Mouse (Mus musculus) adrenal gland, postnatal 4 days (tissue): Measurements from ENCODE around the gene Hspa12a. TPM values are rescaled to one million over a fixed set of nuclear protein-coding genes. Genes with fewer than 3 reads are reported as not detected.

Experiments
- DNase-seq, 2 experiments: peaks; one replicate each; pipeline ENCODE4 v3.0.0; 2021 to 2022; ENCODE audit warnings: low spot score in 2 of 2, mixed read lengths in 2 of 2
- long read RNA-seq, 2 experiments: library from polyadenylated mRNA; stranded (forward); transcript quantifications; one replicate each; pipeline ENCODE4 v2.0.0; 2021
- total RNA-seq, 2 experiments: library from RNA; stranded (reverse); gene quantifications; 2 replicates each; pipeline ENCODE4 v1.2.3; 2021

Gene Hspa12a
- total RNA-seq, result 10 to 100 TPM; 76.5 to 78.5 TPM
- long read RNA-seq, experiment 1, full-length matches to known transcripts, result 3 of 7 reads
- long read RNA-seq, experiment 1, partial matches to known transcripts, result 0 of 7 reads
- long read RNA-seq, experiment 1, other reads (novel, unspliced or antisense), result 4 of 7 reads
- long read RNA-seq, experiment 2, full-length matches to known transcripts, result 10 of 25 reads
- long read RNA-seq, experiment 2, partial matches to known transcripts, result 1 of 25 reads
- long read RNA-seq, experiment 2, other reads (novel, unspliced or antisense), result 14 of 25 reads

DNA sequence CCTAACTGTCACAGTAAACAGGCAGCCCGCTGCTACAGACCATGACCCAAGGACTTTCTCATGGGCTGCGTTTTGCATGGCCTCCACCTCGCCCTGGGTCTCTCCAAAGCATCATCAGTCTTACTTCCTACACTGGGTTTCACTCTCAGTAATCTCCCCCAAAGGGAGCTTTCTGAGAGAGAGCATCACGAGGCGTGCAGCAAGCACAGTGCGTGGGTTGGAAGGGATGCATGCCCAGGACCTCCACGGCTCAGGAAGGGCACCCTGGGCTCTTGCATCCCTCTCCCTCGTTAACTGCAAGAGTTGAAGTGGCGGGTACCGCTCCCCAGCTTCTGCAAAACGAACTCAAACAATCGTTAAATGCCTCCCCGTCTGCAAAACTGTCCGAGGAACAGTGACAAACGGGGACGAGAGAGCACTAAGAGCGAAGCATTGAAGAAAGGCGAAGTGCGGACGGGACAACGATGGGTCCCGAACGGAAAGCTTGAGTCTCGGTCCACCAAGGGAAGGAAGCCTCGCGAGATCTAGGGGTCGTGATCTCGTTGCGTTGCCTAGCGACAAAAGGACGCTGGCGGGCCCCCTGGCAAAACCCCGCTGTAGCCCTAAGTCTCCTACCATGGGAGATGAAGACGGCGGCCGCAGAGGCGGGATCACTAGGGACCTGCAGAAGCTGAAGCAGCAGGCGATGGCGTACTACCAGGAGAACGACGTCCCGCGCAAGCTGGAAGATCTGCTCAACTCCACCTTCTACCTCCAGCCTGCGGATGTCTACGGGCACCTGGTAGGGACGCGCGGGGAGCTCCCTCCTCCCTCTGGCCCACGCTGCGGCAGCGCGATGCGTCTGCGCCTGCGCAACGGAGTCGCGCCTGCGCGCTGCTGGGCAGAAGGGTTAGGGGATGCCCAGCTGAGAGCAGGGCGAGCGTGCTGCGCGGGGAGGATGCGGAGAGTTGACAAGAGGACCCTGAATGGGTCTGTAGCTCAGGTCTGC, at the start of gene Hspa12a, which contains the start of gene Eno4:
Gene Hspa12a (minus strand): TSS at position 814 of the 988 bp plus-strand sequence.
Gene Eno4 (plus strand): TSS at position 585 of the 988 bp plus-strand sequence.
- DNase-seq, result peak; percentile 82 to 85

DNA sequence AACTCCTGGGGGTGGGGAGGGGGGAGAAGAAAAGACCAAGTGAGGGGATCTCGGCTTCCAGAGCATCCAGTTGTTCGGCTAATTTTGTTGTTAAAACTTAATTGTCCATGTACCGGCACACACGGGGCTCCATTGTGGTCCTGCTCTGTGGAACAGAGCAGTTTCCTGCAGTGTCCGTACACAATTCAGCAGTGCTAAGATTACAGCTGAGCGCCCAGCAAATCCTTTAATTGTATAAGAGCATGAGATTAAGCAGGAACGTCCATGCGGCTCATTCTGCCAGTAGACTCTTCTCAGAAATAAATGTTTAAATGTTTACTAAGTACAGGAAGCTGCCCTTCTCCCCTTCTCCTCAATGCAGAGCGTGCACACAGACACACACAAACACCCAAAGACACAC, 38.1 kb upstream of the Hspa12a start:
- DNase-seq, result no peak

DNA sequence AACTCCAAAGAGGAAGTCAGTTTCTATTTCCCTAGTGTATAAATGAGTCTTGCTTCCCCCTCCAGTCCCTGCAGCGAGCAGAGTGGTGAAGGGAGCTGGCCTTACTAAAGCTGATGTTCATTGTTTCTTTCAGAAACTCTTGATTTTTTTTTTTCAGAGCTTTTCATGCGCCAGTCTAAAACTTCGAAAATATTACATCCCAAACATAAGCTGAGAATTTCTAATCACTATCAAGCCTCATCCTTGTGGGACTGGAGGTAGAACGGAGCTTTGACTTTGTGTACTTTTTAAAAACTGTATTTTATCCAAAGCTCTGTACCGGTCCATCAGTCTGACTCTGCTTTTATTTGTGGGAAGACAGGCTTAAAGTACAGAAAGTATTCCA, 36.6 kb upstream of the Hspa12a start:
- DNase-seq, result no peak

DNA sequence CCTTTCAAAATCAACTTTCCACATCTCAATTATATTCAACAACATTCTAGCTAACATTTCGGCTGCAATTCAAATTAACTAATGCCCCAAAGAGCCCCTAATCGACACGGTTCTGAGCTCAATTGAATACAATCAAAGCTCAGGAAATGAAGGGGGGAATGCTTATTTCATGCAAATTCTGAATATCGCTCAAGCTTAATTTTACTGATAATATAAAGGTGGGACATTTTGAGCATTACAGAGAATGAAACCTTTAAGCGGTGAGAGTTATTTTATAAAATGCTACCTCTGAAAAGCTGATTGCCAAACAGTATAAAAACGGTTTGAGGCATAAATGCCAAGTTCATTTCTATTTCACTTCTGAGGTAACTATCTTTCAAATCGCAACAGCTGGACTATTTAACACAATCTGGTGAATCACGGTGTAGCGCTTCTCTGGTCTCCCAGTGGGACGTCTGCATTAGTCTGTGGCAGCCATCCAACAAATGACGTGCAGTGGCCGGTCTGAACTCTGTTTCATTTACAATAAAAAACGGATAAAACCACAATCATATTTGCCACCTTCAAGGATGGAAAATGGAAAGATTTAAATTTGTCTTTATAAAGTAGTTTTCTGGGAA, 36.1 kb upstream of the Hspa12a start:
- DNase-seq, result no peak

DNA sequence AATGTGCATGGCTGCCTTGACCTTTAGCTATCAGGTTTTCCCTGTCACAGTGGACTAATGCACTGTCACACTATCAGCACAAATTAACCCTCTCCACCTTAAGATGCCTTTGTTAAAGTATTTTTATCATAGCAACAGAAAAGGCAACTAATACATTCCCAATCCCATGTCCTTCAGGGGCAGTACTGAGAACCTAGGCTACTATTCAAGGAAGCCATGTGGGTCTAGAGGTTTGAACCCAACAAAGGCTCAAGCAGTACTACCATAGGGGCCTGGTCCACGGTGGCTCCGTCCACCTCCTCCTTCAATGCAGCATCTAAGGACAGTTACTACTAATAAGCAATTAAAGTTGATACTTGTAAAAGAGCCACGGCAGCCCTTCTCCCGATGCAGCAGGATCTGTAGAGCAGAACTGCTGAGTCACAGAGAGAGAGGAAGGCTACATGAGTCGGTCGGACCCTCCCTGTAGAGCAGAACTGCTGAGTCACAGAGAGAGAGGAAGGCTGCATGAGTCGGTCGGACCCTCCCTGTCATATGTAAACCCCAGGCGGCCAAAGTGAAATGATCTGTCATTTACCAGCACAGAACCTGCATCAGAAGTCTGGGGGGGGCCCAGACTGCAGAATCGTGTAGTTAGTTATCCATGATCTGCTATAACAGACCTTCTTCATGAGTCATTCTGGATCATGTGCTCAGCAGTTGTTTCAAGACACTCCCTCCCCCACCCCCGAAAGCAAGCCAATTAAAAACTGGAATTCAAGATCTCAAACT, 35.1 kb upstream of the Hspa12a start:
- no peak for DNase-seq

DNA sequence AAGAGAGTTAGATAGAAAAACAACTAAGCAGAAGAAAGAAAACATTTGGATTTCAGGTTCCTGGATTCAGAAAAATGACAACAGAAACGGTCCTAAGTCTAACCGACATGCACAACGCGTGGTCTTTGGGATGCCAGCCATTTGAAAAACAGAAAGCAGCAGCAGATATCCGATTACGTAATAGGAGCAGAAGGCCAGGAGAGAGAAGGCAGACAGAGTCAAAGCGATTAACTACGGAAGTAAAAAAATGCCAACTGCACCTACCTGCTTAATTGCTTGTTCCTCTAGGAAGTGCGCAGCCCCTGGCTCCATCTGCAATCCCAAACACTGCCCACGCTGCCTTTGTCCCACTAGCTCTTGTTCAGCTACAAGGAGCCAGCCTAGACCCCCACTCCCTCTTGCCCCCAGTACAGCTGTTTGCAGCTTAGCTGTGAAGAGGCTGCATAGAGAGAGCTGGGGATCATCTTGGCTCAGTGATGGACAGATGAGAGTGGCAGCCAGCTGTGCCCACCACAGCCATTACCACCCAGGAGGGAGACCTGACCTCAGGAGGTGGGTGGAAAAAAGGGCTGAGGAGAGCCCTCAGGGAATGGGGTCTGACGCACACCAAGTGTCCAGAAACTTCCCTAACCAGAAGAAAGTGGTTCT, 31.9 kb upstream of the Hspa12a start:
- no peak for DNase-seq

DNA sequence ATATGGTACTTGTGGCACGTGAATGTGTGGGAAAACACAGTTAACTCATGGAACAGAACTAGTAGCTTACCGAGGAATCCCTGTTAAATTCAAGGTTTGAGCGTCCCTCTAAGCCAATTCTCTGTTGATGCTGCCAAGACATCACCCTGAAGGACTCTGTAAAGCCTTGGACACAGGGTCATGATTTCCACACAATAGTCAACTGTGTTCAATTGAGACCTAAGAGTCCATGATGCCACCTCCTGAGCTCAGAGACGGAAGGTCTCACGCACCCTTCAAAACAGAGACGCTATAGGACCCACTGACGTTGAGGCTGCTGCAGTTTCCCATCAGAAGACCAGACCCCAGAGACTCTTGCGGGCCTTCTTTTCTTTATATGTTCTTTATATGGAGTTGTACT, 30.7 kb upstream of the Hspa12a start:
- no peak for DNase-seq

DNA sequence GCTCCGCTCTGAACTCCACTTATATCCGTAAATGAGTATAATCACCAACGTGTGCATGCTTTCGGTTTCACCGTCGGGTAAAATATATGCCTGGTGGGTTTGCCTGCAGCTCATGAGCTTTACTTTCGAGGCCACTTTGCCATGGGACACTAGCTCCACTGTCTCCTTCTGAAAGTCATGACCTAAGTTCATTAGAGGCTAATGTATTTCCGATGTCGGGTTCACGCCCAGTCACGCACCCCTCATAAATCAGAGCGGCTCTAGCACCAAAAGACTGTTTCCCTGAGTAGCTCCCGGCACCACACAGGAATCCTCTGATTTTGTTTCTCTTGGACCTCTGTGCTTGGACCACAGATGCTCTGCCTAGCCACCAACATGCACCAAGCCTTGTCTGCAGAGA, 27.4 kb upstream of the Hspa12a start:
- no peak for DNase-seq

DNA sequence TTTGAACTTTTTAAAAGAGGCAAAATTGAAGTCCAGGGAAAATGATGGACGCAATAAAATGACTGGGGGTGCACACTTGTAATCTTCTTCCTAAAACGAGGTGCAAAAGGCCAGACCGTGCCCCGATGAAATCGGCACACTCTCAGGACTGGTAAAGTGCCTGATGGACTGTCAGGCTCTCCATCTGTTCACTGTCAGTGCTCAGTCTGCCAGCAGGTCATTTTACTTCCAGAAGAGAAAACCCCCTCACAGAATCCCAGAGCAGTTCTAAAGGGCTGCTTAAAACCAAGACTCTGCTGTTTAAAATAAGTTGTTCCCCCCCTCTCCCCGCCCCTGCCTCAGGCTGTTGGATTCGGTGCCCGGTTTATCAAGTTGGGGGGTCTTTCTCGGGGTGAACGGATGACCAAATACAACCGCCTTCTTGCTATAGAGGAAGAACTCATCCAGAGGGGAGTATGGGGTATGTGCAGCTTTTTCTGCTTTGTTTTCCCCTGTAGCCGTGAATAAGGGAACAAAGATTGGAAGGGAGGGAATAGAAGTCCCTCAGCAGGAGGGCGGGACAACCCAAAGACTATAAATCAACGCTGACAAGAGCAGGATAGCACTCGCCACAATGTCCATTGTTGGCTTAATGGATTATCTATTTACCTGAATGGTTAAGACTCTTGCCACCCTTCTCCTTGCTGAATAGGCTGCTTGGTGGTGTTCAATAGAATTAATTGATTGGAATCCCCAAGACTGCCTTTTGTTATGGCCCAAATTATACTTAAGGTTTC, 25.5 kb upstream of the Hspa12a start:
- no peak for DNase-seq

DNA sequence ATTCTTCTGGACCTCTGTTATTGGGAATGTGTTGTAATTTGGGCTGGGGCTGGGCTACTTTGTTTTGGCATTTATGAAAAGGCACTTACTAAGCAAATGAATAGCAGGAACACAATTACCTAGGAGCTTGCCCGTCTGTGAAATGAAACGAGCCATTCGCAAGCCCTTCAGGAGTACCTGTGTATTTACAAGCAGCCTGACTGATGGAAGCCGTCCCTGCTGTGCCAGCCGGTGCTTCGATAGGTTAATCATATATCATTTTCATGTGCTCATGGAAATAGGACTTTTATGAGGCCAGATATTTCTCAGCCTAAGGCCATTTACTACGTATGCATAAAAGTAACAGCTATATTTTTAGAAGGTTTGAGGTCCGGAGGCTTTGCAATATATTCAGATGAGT, 19.6 kb upstream of the Hspa12a start:
- DNase-seq, result no peak

DNA sequence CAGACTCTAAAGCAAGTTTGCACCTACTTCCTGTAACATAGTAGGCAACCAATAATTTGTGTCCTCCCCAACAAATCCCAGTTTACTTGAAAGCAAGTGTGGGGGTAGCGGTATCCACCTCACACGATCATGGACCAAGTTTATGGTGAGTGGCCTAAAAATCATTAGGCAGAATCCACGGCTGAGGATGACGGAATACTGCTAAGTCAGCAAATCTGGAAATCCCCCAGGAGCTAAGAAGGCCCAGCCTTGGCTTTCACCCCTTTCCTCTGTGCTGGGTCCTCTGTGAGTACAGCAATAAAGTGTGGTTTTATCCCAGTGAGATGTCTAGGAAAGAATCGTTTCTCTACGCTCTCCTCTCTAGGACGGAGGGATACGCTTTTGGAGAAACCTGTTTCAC, 11.3 kb upstream of the Hspa12a start:
- no peak for DNase-seq

DNA sequence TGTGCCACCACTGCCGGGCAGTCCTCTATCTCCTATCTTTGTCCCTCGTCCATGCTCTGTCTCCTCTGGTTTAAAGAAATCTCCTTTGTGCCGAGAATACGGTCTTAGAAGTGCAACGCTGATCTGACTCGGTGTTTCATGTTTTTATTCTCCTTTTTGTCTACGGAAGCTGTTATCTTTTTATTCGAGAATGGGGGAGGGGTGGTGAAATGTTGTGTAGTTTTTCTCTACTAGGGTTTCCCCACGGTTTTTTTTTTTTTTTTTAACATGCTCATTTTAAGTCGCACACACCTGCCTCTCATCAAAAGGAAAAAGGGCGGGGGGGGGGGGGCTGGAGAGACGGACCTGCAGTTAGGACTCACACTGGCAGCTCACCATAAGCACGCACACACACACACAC, 8.8 kb upstream of the Hspa12a start:
- no peak for DNase-seq

DNA sequence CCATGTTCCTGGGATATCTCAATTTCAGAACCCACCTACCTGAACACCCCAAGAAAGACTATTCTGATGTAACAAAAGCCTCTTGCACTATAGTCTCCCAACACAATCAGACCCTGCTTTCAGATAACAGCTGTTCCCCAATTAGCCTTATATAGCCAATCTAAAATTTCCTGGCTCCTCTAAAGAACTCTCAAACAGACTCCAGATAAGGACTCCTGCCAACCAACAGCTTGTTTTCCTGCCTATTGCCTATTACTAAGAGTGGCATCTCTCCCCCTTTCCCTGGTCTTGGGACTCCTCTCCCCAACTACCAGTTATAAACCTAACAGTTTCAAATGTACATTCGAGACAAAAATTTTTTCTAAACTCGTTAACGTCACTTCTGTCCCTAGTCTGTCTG, 8.1 kb upstream of the Hspa12a start:
- DNase-seq, result no peak

DNA sequence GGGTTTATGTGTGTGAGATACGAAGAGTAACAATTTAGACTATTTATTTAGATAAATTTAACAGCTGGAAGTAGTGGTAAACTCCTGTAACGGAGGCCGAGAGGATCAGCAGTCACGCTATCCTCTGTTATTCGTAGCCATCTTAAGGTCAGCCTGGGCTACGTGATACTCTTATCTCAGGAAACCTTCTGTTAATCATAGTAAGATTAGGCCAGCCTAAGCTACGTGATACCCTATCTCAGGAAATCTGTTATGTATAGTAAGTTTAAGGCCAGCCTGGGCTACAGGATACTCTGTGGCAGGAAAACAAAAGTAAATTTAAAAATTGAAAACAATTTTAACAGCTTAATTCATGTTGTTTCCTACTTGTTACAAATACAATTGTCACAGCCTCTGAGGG, 2.5 kb upstream of the Hspa12a start:
- no peak for DNase-seq

DNA sequence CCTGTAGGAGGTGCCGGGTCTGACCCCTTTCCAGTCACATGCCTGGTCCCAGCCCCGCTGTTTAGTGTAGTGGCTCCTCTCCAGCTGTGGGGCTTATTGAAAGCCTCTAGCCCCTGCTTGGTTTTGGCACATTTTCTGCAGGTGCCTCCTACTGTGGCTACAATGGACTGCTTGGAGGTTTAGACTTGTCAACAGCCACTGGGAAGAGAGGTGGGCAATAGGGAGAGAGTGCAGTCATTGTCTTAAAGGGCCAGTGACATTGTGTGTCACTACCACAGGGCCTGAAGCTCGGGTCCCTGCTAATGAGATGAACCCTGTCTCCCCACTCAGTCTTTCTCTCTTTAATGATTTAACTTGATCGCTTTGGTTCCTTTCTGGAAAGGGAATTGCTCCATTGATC, 10.4 kb downstream of the Hspa12a start:
- no peak for DNase-seq

DNA sequence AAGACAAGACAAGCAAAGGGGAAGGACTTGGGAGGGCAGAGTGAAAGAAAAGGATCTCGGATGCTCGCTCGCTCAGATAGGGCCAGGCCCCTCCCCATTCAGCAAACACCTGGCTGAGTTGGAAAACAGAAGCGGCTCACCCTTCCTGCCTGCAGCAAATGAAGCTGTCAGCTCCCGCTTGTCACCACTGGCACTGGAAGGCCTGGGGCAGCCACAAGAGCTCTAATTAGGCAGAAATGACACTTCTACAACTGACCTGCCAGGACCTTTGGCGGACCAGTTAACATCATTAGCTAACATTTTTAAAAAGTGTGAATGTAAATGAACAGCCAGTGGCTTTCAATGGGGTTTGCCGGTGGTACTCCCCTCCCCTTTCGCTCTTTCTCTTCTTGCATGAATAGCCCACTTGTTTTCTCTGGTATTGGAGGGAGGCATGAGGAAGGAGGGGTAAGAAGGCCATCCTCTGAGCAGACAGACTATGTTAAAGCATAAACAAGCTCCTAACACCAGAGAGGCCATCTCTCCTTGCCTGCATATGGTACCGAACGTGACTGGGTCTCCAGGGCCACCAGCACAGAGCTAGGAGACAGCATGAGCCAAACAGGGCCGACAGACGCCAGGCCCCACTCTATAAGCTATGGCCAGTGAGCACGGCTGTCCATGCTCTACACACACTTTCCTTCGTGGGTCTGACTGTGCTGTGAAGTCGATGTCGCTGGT, 12.2 kb downstream of the Hspa12a start:
- no peak for DNase-seq

DNA sequence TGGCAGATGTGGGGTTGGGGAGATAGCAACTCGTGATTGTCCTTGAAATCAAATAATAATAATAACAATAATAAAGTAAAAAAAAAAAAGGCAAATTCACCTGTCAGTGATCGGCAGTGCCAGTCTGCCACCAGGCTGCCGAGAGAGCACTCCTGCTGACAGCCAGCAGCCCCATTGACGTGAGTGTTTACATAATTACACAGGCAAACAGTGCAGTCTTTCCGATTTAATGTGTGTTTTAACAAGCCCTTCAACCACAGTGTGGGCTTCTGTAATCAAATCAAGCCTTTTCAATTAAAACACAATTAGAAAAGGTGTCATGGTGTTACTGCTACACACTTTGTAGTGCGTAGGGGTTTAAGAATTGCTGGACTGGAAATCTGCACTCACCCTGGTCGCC, 24.3 kb downstream of the Hspa12a start:
- DNase-seq, result no peak

DNA sequence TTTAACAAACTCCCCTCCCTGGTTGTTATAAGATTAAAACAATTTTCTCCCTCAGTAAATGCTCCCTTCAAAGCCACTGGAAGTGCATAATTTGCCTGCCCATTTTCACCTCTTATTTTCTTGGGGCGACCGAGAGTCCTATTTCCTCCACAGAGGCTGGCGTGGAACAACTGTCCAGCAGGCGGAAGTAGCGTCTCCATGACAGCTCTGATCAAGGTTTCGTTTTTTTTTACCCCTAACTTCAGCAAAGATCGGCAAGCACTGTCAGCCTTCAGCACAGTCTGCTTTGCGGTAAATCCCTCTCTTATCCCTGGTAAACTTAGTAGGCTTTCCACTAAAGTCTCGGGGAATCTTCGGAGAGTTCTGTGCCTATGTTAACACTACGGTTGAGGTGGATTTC, 24.9 kb downstream of the Hspa12a start:
- no peak for DNase-seq

DNA sequence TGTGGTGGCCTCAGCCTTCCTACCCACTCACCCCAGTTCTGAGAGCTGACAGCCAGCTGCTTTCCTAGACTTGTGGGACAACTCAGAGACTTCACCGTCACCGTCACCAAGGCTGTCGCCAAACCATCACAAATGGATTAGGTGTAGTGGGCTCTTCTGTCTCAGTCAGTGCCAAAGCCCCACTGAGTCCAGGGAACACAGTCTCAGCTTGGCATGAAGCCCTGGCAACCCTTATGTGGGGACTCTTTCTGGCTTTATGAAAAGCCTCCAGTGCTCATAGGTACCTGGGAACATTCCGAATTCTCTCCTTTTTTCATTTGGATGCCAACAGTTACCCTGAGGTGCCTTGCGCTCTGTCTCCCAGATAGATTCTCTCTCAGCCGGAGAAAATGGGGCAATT, 30.2 kb downstream of the Hspa12a start:
- DNase-seq, result no peak
